Mouse (Mus musculus): ENCODE measurements at regions not wholly inside any gene's neighbourhood (a gene's known extent, or its start where the extent isn't known, plus 50 kb on each side); places are given as distances from the start of the nearest gene placed in this dataset.
"Not testable (repeated sequence)": the region's sequence is repeated elsewhere in the genome, so short reads cannot be mapped to it uniquely, and the experiment has no call there.

- no peak overlapping the region for H3K9ac ChIP-seq (ENCODE audit: insufficient read depth, low read depth)
- no peaks in the 10 kb centered on the region for H3K4me1 ChIP-seq (ENCODE audit: control insufficient read depth in 1 of 2, insufficient read depth in 2 of 2)
- no peak overlapping the region for H3K4me2 ChIP-seq (ENCODE audit: insufficient read depth, low read depth, poor library complexity, severe bottlenecking)
- DNase-seq (ENCODE audit: extremely low read depth) = no peak
- no peak overlapping the region for H3K4me3 ChIP-seq (replicated peaks in 1 of 3; ENCODE audit: low read depth in 2 of 3, low read length in 2 of 3, poor library complexity in 1 of 3)
- no peaks in the 10 kb centered on the region for H3K27me3 ChIP-seq (replicated peaks)
- dilution Hi-C loops (cut with MboI; ENCODE audit: extremely low pct_ligation_motif_present, extremely low pct_unique_long_range_greater_than_20kb, low sequenced_read_pairs) = no loop called here
- TF ChIP-seq ZNF384 (IDR thresholded peaks at IDR 0.05; ENCODE audit: low read depth, low read length) = no peak
- no peaks in the 10 kb centered on the region for H3K9me3 ChIP-seq (replicated peaks; ENCODE audit: low read length)
- no peak overlapping the region for H3K27ac ChIP-seq (ENCODE audit: insufficient read depth, low read depth)
- no peaks in the 10 kb centered on the region for H3K79me2 ChIP-seq (replicated peaks; ENCODE audit: control insufficient read depth, extremely low read depth, insufficient read depth, poor library complexity, severe bottlenecking)
- in situ Hi-C loops (cut with MboI; ENCODE audit: low pct_ligation_motif_present, low pct_unique_long_range_greater_than_20kb, low sequenced_read_pairs) = no loop called here
- H3K36me3 ChIP-seq (replicated peaks in 1 of 2; ENCODE audit: control insufficient read depth in 1 of 2, insufficient read depth in 1 of 2, low read length in 1 of 2) = no peaks in the 10 kb centered on the region
Observed at GRCm38 (mm10) chr12:10549481-10550201, 159.1 kb downstream of the Rdh14 start.

GRCm38 (mm10) chr12:10554701-10555100 is 164.1 kb downstream of the Rdh14 start:
- DNase-seq (ENCODE audit: extremely low read depth); H3K36me3 ChIP-seq (replicated peaks in 1 of 2; ENCODE audit: control insufficient read depth in 1 of 2, insufficient read depth in 1 of 2, low read length in 1 of 2); dilution Hi-C loops (cut with MboI; ENCODE audit: extremely low pct_ligation_motif_present, extremely low pct_unique_long_range_greater_than_20kb, low sequenced_read_pairs); H3K27me3 ChIP-seq (replicated peaks); in situ Hi-C loops (cut with MboI; ENCODE audit: low pct_ligation_motif_present, low pct_unique_long_range_greater_than_20kb, low sequenced_read_pairs); H3K4me3 ChIP-seq (replicated peaks in 1 of 3; ENCODE audit: low read depth in 2 of 3, low read length in 2 of 3, poor library complexity in 1 of 3); H3K4me1 ChIP-seq (ENCODE audit: control insufficient read depth in 1 of 2, insufficient read depth in 2 of 2); H3K9ac ChIP-seq (ENCODE audit: insufficient read depth, low read depth); H3K4me2 ChIP-seq (ENCODE audit: insufficient read depth, low read depth, poor library complexity, severe bottlenecking); H3K9me3 ChIP-seq (replicated peaks; ENCODE audit: low read length); H3K79me2 ChIP-seq (replicated peaks; ENCODE audit: control insufficient read depth, extremely low read depth, insufficient read depth, poor library complexity, severe bottlenecking); H3K27ac ChIP-seq (ENCODE audit: insufficient read depth, low read depth): not testable (repeated sequence)

- dilution Hi-C loops (cut with MboI; ENCODE audit: extremely low pct_ligation_motif_present, extremely low pct_unique_long_range_greater_than_20kb, low sequenced_read_pairs) (no loop called here), in situ Hi-C loops (cut with MboI; ENCODE audit: low pct_ligation_motif_present, low pct_unique_long_range_greater_than_20kb, low sequenced_read_pairs) (no loop called here)
- no peaks in the 10 kb centered on the region for H3K36me3 ChIP-seq (replicated peaks in 1 of 2; ENCODE audit: control insufficient read depth in 1 of 2, insufficient read depth in 1 of 2, low read length in 1 of 2)
- H3K79me2 ChIP-seq (replicated peaks; ENCODE audit: control insufficient read depth, extremely low read depth, insufficient read depth, poor library complexity, severe bottlenecking) = no peaks in the 10 kb centered on the region
- no peak overlapping the region for H3K4me2 ChIP-seq (ENCODE audit: insufficient read depth, low read depth, poor library complexity, severe bottlenecking)
- H3K4me1 ChIP-seq (ENCODE audit: control insufficient read depth in 1 of 2, insufficient read depth in 2 of 2) = no peaks in the 10 kb centered on the region
- H3K9me3 ChIP-seq (replicated peaks; ENCODE audit: low read length) = no peaks in the 10 kb centered on the region
- no peak overlapping the region for H3K4me3 ChIP-seq (replicated peaks in 1 of 3; ENCODE audit: low read depth in 2 of 3, low read length in 2 of 3, poor library complexity in 1 of 3)
- DNase-seq (ENCODE audit: extremely low read depth) = no peak
- no peaks in the 10 kb centered on the region for H3K27me3 ChIP-seq (replicated peaks)
- H3K9ac ChIP-seq (ENCODE audit: insufficient read depth, low read depth) = no peak overlapping the region
- H3K27ac ChIP-seq (ENCODE audit: insufficient read depth, low read depth) = no peak overlapping the region
- TF ChIP-seq TCF12 (IDR thresholded peaks at IDR 0.05; ENCODE audit: low read depth, low read length) = no peak
- TF ChIP-seq E2F4 (IDR thresholded peaks at IDR 0.05; ENCODE audit: insufficient replicate concordance, low read depth, low read length) = no peak
- no peak for TF ChIP-seq MAZ (IDR thresholded peaks at IDR 0.05; ENCODE audit: low read depth, low read length)
- TF ChIP-seq CHD2 (IDR thresholded peaks at IDR 0.05; ENCODE audit: low read length) = no peak
- TF ChIP-seq CTCF (conservative IDR thresholded peaks at IDR 0.05 in 1 of 2, IDR thresholded peaks at IDR 0.05 in 1 of 2; ENCODE audit: low read depth in 2 of 2, low read length in 2 of 2) = no peak
- no peak for TF ChIP-seq USF1 (IDR thresholded peaks at IDR 0.05; ENCODE audit: low read depth, low read length)
- no peak for TF ChIP-seq KAT2A (IDR thresholded peaks at IDR 0.05; ENCODE audit: insufficient replicate concordance, low read length)
- no peak for TF ChIP-seq ELF1 (IDR thresholded peaks at IDR 0.05; ENCODE audit: low read depth, low read length)
- TF ChIP-seq MAFK (IDR thresholded peaks at IDR 0.05; ENCODE audit: insufficient replicate concordance, low read length) = no peak
- no peak for TF ChIP-seq JUN (IDR thresholded peaks at IDR 0.05; ENCODE audit: insufficient read depth, low read depth, low read length)
- no peak for TF ChIP-seq MXI1 (IDR thresholded peaks at IDR 0.05; ENCODE audit: low read depth, low read length)
- TF ChIP-seq POLR2A (IDR thresholded peaks at IDR 0.05; ENCODE audit: low read depth, low read length) = no peak
- no peak for TF ChIP-seq ETS1 (conservative IDR thresholded peaks at IDR 0.05; ENCODE audit: low read depth, low read length)
- TF ChIP-seq EP300 (IDR thresholded peaks at IDR 0.05; ENCODE audit: low read length) = no peak
- TF ChIP-seq GABPA (IDR thresholded peaks at IDR 0.05; ENCODE audit: insufficient replicate concordance, low read depth, low read length) = no peak
- TF ChIP-seq JUND (conservative IDR thresholded peaks at IDR 0.05; ENCODE audit: low read depth, low read length) = no peak
Observed at GRCm38 (mm10) chr12:10562966-10563365, 172.4 kb downstream of the Rdh14 start.

All from CH12.LX (cell line).